Mouse (Mus musculus): ENCODE data around the gene Fam3c. TPM values are rescaled to one million over a fixed set of nuclear protein-coding genes. Genes with fewer than 3 reads are reported as not detected.

Fam3c gene
- total RNA-seq, 2 experiments from 2014 or later: 59.4 to 63.4 TPM

Other genes starting within 250 kb of the Fam3c start
- under 1 TPM; 0.37 to 0.92 TPM for gene Wnt16, start 68.0 kb downstream of the Fam3c start, total RNA-seq (2021)